Mouse (Mus musculus) C2C12 (cell line): ENCODE results near the gene Adgrb3.
"Not testable (repeated sequence)": the region's sequence is repeated elsewhere in the genome, so short reads cannot be mapped to it uniquely, and the experiment has no call there.

Experiments
- MAX ChIP-seq: IDR thresholded peaks from one replicate; pipeline ENCODE4 v1.6.1; 2011; ENCODE audit warnings: mild to moderate bottlenecking, control low read depth
- MYOG ChIP-seq: IDR thresholded peaks from one replicate; pipeline ENCODE4 v1.6.1; 2011; ENCODE audit not compliant: control insufficient read depth, insufficient read length; ENCODE audit errors: extremely low read depth

DNA sequence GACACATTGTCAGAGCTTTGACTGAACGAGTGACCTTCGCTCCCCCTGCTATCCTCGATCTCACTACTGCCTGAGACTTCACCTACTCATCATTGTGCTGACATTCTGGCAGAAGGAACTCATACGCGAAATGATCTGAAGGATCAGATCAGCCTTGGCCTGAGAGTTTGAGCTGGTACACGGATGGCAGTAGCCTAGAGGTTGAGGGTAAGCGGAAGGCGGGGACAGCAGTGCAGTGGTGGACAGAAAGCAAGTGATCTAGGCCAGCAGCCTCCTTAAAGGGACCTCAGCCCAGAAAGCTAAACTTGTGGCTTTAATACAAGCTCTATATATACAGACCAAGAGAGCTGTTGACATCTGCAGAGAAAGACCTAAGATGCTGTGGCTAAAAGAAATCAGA, 811.7 kb downstream of the Adgrb3 start:
- not testable (repeated sequence) for TF ChIP-seq MYOG, MAX
